Mouse (Mus musculus): ENCODE data around the gene Pptc7.
A peak's percentile ranks its signal among the peaks of the same experiment; 100 is the strongest.

DNA sequence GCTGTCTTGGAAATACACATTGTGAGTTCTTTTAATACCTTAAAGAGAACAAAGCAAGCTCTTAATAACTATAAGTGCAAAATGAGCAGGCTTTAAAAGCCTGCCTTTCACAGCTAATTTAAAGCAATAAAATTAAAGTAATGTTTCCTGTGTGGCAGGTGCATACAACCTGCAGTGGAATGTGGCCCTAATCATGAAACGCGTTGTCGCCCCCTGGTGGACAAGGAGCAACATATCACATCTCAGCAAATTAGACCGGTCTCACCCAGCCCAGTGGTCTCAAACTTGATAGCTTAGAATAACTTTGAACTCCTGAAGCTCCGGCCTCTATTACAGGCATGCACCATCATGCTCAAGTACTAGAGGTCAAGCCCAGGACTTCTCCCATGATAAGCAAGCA lies 60.1 kb downstream of the Pptc7 start:
- TF ChIP-seq CTCF (IDR thresholded peaks at IDR 0.05; ENCODE audit: control insufficient read depth, insufficient read depth, insufficient replicate concordance, low read depth, low read length) (peak; percentile 85; the same call in 1 of the 2 replicates), POLR2A (IDR thresholded peaks at IDR 0.05; ENCODE audit: control insufficient read depth, low read depth, low read length) (no peak)
